Mouse (Mus musculus) left cerebral cortex, postnatal 36 days (tissue): Measurements from ENCODE around the gene Phlda3. TPM values are rescaled to one million over a fixed set of nuclear protein-coding genes. Genes with fewer than 3 reads are reported as not detected.

Experiments used
- DNase-seq, 2 experiments: peaks; one replicate each; pipeline ENCODE4 v3.0.0; 2021 to 2022; ENCODE audit warnings: low spot score in 2 of 2, mixed read lengths in 1 of 2
- intact Hi-C: fragments of 180-260 bp; cut with DNase I; formaldehyde crosslinking; loops from one replicate; pipeline ENCODE4 v1.15.1; 2025
- total RNA-seq, 2 experiments: library from RNA; stranded (reverse); gene quantifications; 2 replicates each; pipeline ENCODE4 v1.2.3; 2021

The Phlda3 gene
- total RNA-seq, 2 experiments from 2014 or later, result 18.2 to 28.8 TPM

DNA sequence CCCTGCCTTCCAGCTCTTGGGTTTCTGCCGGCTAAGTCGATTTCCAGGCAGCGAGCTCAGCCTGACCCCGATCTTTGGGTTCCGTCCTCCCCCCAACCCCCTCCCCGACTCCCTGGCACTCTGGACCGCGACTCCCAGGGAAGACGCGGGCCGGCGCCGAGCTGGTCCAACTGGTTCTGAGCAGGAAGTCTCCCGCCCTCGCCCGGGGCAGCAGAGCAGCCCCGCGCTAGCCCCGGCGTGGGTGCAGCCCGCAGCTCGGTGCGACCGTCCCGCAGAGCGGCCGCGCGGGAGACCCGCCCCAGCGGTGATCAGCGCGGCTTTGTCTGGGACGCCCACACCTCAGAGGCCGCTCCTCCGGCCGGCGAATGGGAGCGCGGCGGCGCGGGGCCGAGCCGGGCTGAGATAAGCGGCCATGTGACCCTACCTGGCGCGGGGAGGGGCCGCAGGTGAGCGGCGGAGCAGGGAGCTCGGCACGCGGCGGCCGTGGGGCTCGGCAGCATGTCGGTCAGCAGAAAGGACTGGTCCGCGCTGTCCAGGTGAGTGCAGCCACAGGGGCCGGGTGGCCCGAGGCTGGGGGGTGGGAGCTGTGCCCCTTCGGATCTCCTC is 52.7 kb downstream of the Phlda3 start, which contains the start of gene Lad1:
Gene Lad1 (plus strand): TSS at position 118 of the 606 bp plus-strand sequence.
- intact Hi-C loops, result no loop called here
- no peak for DNase-seq

Other genes with a start within 250 kb of the Phlda3 start
- 10 to 100 TPM; 48.9 to 69.6 TPM for gene Nav1, start 158.8 kb upstream of the Phlda3 start, total RNA-seq
- gene Csrp1, start 46.1 kb upstream of the Phlda3 start, total RNA-seq, result 100 to 1,000 TPM; 195 to 250 TPM
- gene Tnni1, start 13.3 kb downstream of the Phlda3 start, total RNA-seq, result 1 to 10 TPM; 2.2 to 4.8 TPM
- 1 to 10 TPM; 1.1 to 1.5 TPM for gene Lad1, start 52.5 kb downstream of the Phlda3 start, total RNA-seq
- 1 to 10 TPM; 5.8 to 7.5 TPM for gene Tnnt2, start 70.2 kb downstream of the Phlda3 start, total RNA-seq
- under 1 TPM; 0.39 to 0.44 TPM for gene Pkp1, start 153.1 kb downstream of the Phlda3 start, total RNA-seq
- gene Igfn1, start 240.2 kb downstream of the Phlda3 start, total RNA-seq, result 10 to 100 TPM; 12.8 to 16.3 TPM
- gene Tmem9, start 242.0 kb downstream of the Phlda3 start, total RNA-seq, result 10 to 100 TPM; 61.4 to 63.7 TPM